Mouse (Mus musculus) C2C12 (cell line): Measurements from ENCODE around the gene Elfn1. TPM values are rescaled to one million over a fixed set of nuclear protein-coding genes. Genes with fewer than 3 reads are reported as not detected.

ENCODE experiments used
- H3K27me3 ChIP-seq: one replicate; pipeline ENCODE4 v1.6.1; 2011; ENCODE audit not compliant: control insufficient read depth, insufficient read depth, insufficient read length
- H3K36me3 ChIP-seq: one replicate; pipeline ENCODE4 v1.6.1; 2011; ENCODE audit not compliant: control insufficient read depth, insufficient read depth
- H3K4me3 ChIP-seq: one replicate; pipeline ENCODE4 v1.5.1; 2011; ENCODE audit warnings: mild to moderate bottlenecking, control low read depth; ENCODE audit not compliant: poor library complexity, insufficient read depth, severe bottlenecking
- H3K79me2 ChIP-seq: one replicate; pipeline ENCODE4 v1.6.1; 2011; ENCODE audit not compliant: control insufficient read depth, insufficient read depth
- H3K79me3 ChIP-seq: one replicate; pipeline ENCODE4 v1.6.1; 2011; ENCODE audit warnings: low read depth, control low read depth
- H3ac ChIP-seq: one replicate; pipeline ENCODE3; 2011; ENCODE audit warnings: low read depth; ENCODE audit not compliant: control insufficient read depth, insufficient read length
- CEBPB ChIP-seq: IDR thresholded peaks from one replicate; pipeline ENCODE4 v1.6.1; 2011; ENCODE audit warnings: low read depth, mild to moderate bottlenecking, control low read depth, moderate library complexity
- CTCF ChIP-seq: IDR thresholded peaks from one replicate; pipeline ENCODE4 v1.5.1; 2011; ENCODE audit not compliant: control insufficient read depth, insufficient read depth, insufficient read length
- FOSL1 ChIP-seq: IDR thresholded peaks from one replicate; pipeline ENCODE4 v1.8.0; 2011; ENCODE audit warnings: mild to moderate bottlenecking, low read length; ENCODE audit not compliant: poor library complexity, insufficient read depth, severe bottlenecking
- MAX ChIP-seq: IDR thresholded peaks from one replicate; pipeline ENCODE4 v1.6.1; 2011; ENCODE audit warnings: mild to moderate bottlenecking, control low read depth
- MYOD1 ChIP-seq: IDR thresholded peaks from one replicate; pipeline ENCODE4 v1.6.1; 2011; ENCODE audit warnings: low read depth; ENCODE audit not compliant: control insufficient read depth, insufficient read length
- MYOG ChIP-seq: IDR thresholded peaks from one replicate; pipeline ENCODE4 v1.6.1; 2011; ENCODE audit not compliant: control insufficient read depth, insufficient read length; ENCODE audit errors: extremely low read depth
- USF1 ChIP-seq: IDR thresholded peaks from one replicate; pipeline ENCODE4 v1.6.1; 2011; ENCODE audit warnings: low read depth, mild to moderate bottlenecking, control low read depth, moderate library complexity
- polyA plus RNA-seq: library from polyadenylated mRNA; unstranded; fragments of >200 nt; fragmentation: generic; extraction: Trizol; gene quantifications from one replicate; pipeline ENCODE4 v1.2.1, GENCODE M21; 2012; ENCODE audit warnings: missing spikeins

The Elfn1 gene
- polyA plus RNA-seq, 1 experiment, result 0.04 TPM

- TF ChIP-seq CTCF (no peak), MYOD1 (no peak), MAX (no peak), MYOG (no peak), CEBPB (no peak), FOSL1 (no peak), USF1 (no peak)
- no peaks in the 10 kb centered on the region for H3K79me2 ChIP-seq
- H3K27me3 ChIP-seq, result peaks cover 7% of the 10 kb centered on the region
- H3K36me3 ChIP-seq, result no peaks in the 10 kb centered on the region
- no peaks in the 10 kb centered on the region for H3K79me3 ChIP-seq
- no peak overlapping the region for H3ac ChIP-seq
- no peak overlapping the region for H3K4me3 ChIP-seq
Measured at GRCm38 (mm10) chr5:139932595-139933271, 25.0 kb downstream of the Elfn1 start.

GRCm38 (mm10) chr5:139933476-139933875, 25.7 kb downstream of the Elfn1 start:
- Histone ChIP-seq H3K27me3 (peaks cover 3% of the 10 kb centered on the region), H3K79me3 (no peaks in the 10 kb centered on the region), H3K36me3 (no peaks in the 10 kb centered on the region), H3K4me3 (no peak overlapping the region), H3ac (no peak overlapping the region), H3K79me2 (no peaks in the 10 kb centered on the region)
- TF ChIP-seq CEBPB (no peak), MYOG (no peak), MYOD1 (no peak), CTCF (no peak), FOSL1 (no peak), USF1 (no peak), MAX (no peak)

GRCm38 (mm10) chr5:139936431-139936830, 28.7 kb downstream of the Elfn1 start:
- no peaks in the 10 kb centered on the region for H3K79me2 ChIP-seq
- TF ChIP-seq CEBPB (no peak), MYOD1 (no peak), MAX (no peak), CTCF (no peak), MYOG (no peak)
- no peaks in the 10 kb centered on the region for H3K79me3 ChIP-seq
- H3K4me3 ChIP-seq, result no peak overlapping the region
- H3K36me3 ChIP-seq, result no peaks in the 10 kb centered on the region
- no peak overlapping the region for H3ac ChIP-seq
- peaks cover 3% of the 10 kb centered on the region for H3K27me3 ChIP-seq

GRCm38 (mm10) chr5:139944697-139945096, 37.0 kb downstream of the Elfn1 start:
- Histone ChIP-seq H3K36me3 (no peaks in the 10 kb centered on the region), H3K79me2 (no peaks in the 10 kb centered on the region), H3ac (no peak overlapping the region), H3K4me3 (no peak overlapping the region), H3K79me3 (no peaks in the 10 kb centered on the region), H3K27me3 (peaks cover 11% of the 10 kb centered on the region)
- TF ChIP-seq USF1 (no peak), MAX (no peak), CTCF (no peak)

GRCm38 (mm10) chr5:139945715-139946364, 38.1 kb downstream of the Elfn1 start:
- Histone ChIP-seq H3K79me2 (no peaks in the 10 kb centered on the region), H3K4me3 (no peak overlapping the region), H3K36me3 (no peaks in the 10 kb centered on the region), H3ac (no peak overlapping the region), H3K79me3 (no peaks in the 10 kb centered on the region), H3K27me3 (peaks cover 11% of the 10 kb centered on the region)
- TF ChIP-seq USF1 (no peak), FOSL1 (no peak), MYOD1 (no peak), CTCF (no peak), MAX (no peak), MYOG (no peak), CEBPB (no peak)
